In genomic region chr17:18558212-18559158, GRCm38 (mm10) we compare ENCODE assay signal across 24 mouse cellular contexts. TPM values are rescaled to one million over a fixed set of nuclear protein-coding genes. Genes with fewer than 3 reads are reported as not detected.
DNase-seq lines count a peak whose midpoint lies in the region; ATAC-seq and TF ChIP-seq lines count a peak whose summit lies in the region.
"Not testable (repeated sequence)": the region's sequence is repeated elsewhere in the genome, so short reads cannot be mapped to it uniquely, and the experiment has no call there.
"Had no signal": no experiment of that assay in that cellular context is flagged by ENCODE, and none has a peak within 500 bp of the region (broad histone marks: within the 10 kb centered on the region; RNA-seq: fewer than 3 reads in every experiment).

No protein-coding gene starts in this region.

- not testable (repeated sequence) for H3K36me3 ChIP-seq in liver, adult 2 months (ENCODE audit: control insufficient read depth, insufficient read depth, low read length); thymus, adult 2 months (ENCODE audit: control insufficient read depth, insufficient read depth, low read length)

- not testable (repeated sequence) for H3K4me3 ChIP-seq in bone marrow macrophage, adult 2 months (ENCODE audit: insufficient read depth, low read length); liver, adult 2 months (ENCODE audit: insufficient read depth, low read depth, low read length)
- H3K4me3 ChIP-seq in thymus, adult 2 months (ENCODE audit: control insufficient read depth, insufficient read depth, low read length) = peak overlapping the region; percentile 49

- WGBS in liver, adult 2 months = 87% methylated on average over 31 of the region's 31 CpGs
- WGBS in thymus, adult 2 months = 68% methylated on average over 31 of the region's 31 CpGs

- TF ChIP-seq POLR2A in bone marrow macrophage, adult 2 months (IDR thresholded peaks at IDR 0.05; ENCODE audit: borderline replicate concordance, low read depth, low read length); liver, adult 2 months (IDR thresholded peaks at IDR 0.05; ENCODE audit: extremely low read depth, insufficient read depth, low read length); thymus, adult 2 months (IDR thresholded peaks at IDR 0.05; ENCODE audit: control insufficient read depth, extremely low read depth, insufficient read depth, low read length, poor library complexity): not testable (repeated sequence)

- not testable (repeated sequence) for H3K4me1 ChIP-seq in bone marrow macrophage, adult 2 months (ENCODE audit: control insufficient read depth, insufficient read depth, low read length); liver, adult 2 months (ENCODE audit: control insufficient read depth, insufficient read depth, low read length); thymus, adult 2 months (replicated peaks; ENCODE audit: control insufficient read depth, insufficient read depth, low read length)

- ATAC-seq in megakaryocyte, adult 5-6 weeks (ENCODE audit: poor library complexity, severe bottlenecking) = peak; percentile 94

- TF ChIP-seq CTCF in bone marrow macrophage, adult 2 months (IDR thresholded peaks at IDR 0.05; ENCODE audit: low read depth, low read length); liver, adult 2 months (IDR thresholded peaks at IDR 0.05; ENCODE audit: low read depth, low read length); thymus, adult 2 months (IDR thresholded peaks at IDR 0.05; ENCODE audit: borderline replicate concordance, control insufficient read depth, extremely low read depth, insufficient read depth, low read length, poor library complexity): not testable (repeated sequence)

- not testable (repeated sequence) for H3K27me3 ChIP-seq in liver, adult 2 months (ENCODE audit: control insufficient read depth, insufficient read depth, low read length); thymus, adult 2 months (ENCODE audit: control insufficient read depth, insufficient read depth, low read length)

- peak overlapping the region; percentile 37; the same call in 1 of the 2 replicates for H3K27ac ChIP-seq in bone marrow macrophage, adult 2 months (ENCODE audit: insufficient read depth, low read depth, low read length)
- not testable (repeated sequence) for H3K27ac ChIP-seq in liver, adult 2 months (replicated peaks; ENCODE audit: insufficient read depth, low read depth, low read length)
- H3K27ac ChIP-seq in thymus, adult 2 months (ENCODE audit: control insufficient read depth, insufficient read depth, low read length) = peak overlapping the region; percentile 92

- H3K79me2 ChIP-seq in liver, adult 2 months (ENCODE audit: control insufficient read depth, insufficient read depth, low read length) = not testable (repeated sequence)

- not testable (repeated sequence) for H3K9ac ChIP-seq in liver, adult 2 months (ENCODE audit: low read depth, low read length)

- DNase-seq in CD8-positive naive resting alpha-beta T cell, adult 2 months (ENCODE audit: low read depth in 2 of 2, low spot score in 2 of 2) = peak; percentile 39 to 61
- peak; percentile 15 to 38 for DNase-seq in heart, adult 9 months (ENCODE audit: low spot score in 2 of 2)
- DNase-seq in liver, adult 2 months (ENCODE audit: extremely low read depth, low read depth, low spot score) = peak; percentile 13
- peak; percentile 53 to 55 for DNase-seq in natural killer cell, adult 2 months (ENCODE audit: low spot score in 2 of 2)
- DNase-seq in thymus, adult 2 months = peak; percentile 11

RNA-seq across cellular contexts. Expression of gene Vmn2r96, which starts 14.5 kb away (rescaled TPM):
- not detected in 2 replicates for polyA plus RNA-seq in bone marrow macrophage, adult 2 months (2012; ENCODE audit: insufficient read depth, insufficient read length, missing spikeins)
- total RNA-seq in liver, adult 2 months (2014; rRNA removed) = not detected in 2 replicates
- not detected in 2 replicates for polyA plus RNA-seq in liver, adult 2 months (2012; rRNA removed)
- total RNA-seq in megakaryocyte, adult 5-6 weeks (2015) = 0.05 and 0.09 TPM in 2 replicates
- 0.81 TPM in 1 of 2 replicates, not detected in the other for total RNA-seq in megakaryocyte, adult 5-6 weeks (2017)
- 0.06 and 0.07 TPM in 2 replicates for polyA plus RNA-seq in thymus, adult 2 months (2012; rRNA removed)
- total RNA-seq: adrenal gland, postnatal 25 days; gastrocnemius, adult 18-20 months; gastrocnemius, postnatal 4 days; heart, postnatal 25 days; layer of hippocampus, postnatal 14 days had no signal
- polyA plus RNA-seq: embryonic facial prominence, embryonic 10.5 days; forebrain, embryonic 11.5 days; heart, embryonic 13.5 days; hindbrain, embryonic 14.5 days; intestine, embryonic 16.5 days; kidney, postnatal 0 days; limb, embryonic 11.5 days; liver, embryonic 12.5 days; lung, embryonic 16.5 days; midbrain, embryonic 16.5 days; neural tube, embryonic 13.5 days; stomach, embryonic 16.5 days had no signal
